Mouse (Mus musculus) megakaryocyte, embryonic 14.5 days (primary cell): ENCODE results near the gene Pank2. TPM values are rescaled to one million over a fixed set of nuclear protein-coding genes. Genes with fewer than 3 reads are reported as not detected.
"Not testable (repeated sequence)": the region's sequence is repeated elsewhere in the genome, so short reads cannot be mapped to it uniquely, and the experiment has no call there.

Source experiments
- H3K27me3 ChIP-seq: replicated peaks from 2 replicates; pipeline ENCODE3; 2012; ENCODE audit warnings: inconsistent platforms
- H3K36me3 ChIP-seq: replicated peaks from 2 replicates; pipeline ENCODE3; 2012; ENCODE audit warnings: low read length, inconsistent platforms, mixed read lengths
- H3K4me1 ChIP-seq: 2 replicates; pipeline ENCODE4 v1.6.1; 2012; ENCODE audit warnings: inconsistent platforms
- H3K4me3 ChIP-seq: replicated peaks from 2 replicates; pipeline ENCODE3; 2012; ENCODE audit warnings: moderate library complexity, mild to moderate bottlenecking, inconsistent platforms
- H3K9me3 ChIP-seq: 2 replicates; pipeline ENCODE4 v1.6.1; 2012; ENCODE audit warnings: inconsistent platforms
- FLI1 ChIP-seq: IDR thresholded peaks from 2 replicates; pipeline ENCODE4 v1.6.1; 2012; ENCODE audit warnings: low read length, inconsistent platforms, mixed read lengths
- GATA1 ChIP-seq: IDR thresholded peaks from 3 replicates; pipeline ENCODE4 v1.6.1; 2012; ENCODE audit warnings: mixed read lengths, low read length, inconsistent platforms, borderline replicate concordance
- polyA plus RNA-seq: library from polyadenylated mRNA; stranded (reverse); fragments of >175 nt; gene quantifications from 2 replicates; pipeline ENCODE4 v1.2.3, GENCODE M21; 2012; ENCODE audit warnings: low replicate concordance; ENCODE audit not compliant: insufficient read depth

Pank2 gene
- 8.5 and 15.6 TPM in 2 replicates for polyA plus RNA-seq

GRCm38 (mm10) chr2:131262213-131262672, at the start of gene Pank2:
Gene Pank2 (plus strand): TSS chr2:131262495.
- Histone ChIP-seq H3K4me1 (peaks cover 64% of the 10 kb centered on the region), H3K36me3 (peaks cover 14% of the 10 kb centered on the region), H3K9me3 (no peaks in the 10 kb centered on the region), H3K27me3 (no peaks in the 10 kb centered on the region), H3K4me3 (peak within 1 kb of the TSS; percentile 95)
- TF ChIP-seq GATA1 = no peak
- TF ChIP-seq FLI1 = no peak

DNA sequence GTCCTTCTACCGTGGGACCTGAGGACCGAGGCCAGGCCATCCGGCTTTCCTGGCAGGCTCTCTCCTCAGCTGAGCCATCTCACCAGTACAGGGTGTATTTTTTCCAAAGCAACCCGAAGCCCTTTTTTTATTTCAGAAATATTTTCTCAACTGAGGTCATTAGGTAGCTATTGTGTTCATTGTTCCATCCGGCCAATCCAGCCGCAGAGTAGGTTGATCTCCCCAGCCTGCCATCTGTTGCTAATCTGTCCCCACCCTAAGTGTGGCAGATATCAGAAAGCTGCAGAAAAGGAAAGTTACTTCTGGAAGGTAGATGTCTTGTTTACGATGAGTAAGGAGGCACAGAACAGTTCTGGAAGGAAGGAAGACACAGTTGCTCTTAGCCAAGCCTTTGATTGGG, 48.5 kb upstream of the Pank2 start:
- Histone ChIP-seq H3K4me1 (peaks cover 81% of the 10 kb centered on the region), H3K4me3 (no peak overlapping the region), H3K9me3 (no peaks in the 10 kb centered on the region), H3K27me3 (no peaks in the 10 kb centered on the region), H3K36me3 (peaks cover 32% of the 10 kb centered on the region)
- no peak for TF ChIP-seq FLI1
- no peak for TF ChIP-seq GATA1

GRCm38 (mm10) chr2:131215941-131216858, 46.1 kb upstream of the Pank2 start:
- Histone ChIP-seq H3K36me3 (peaks cover 32% of the 10 kb centered on the region), H3K4me1 (peaks cover 62% of the 10 kb centered on the region), H3K4me3 (no peak overlapping the region), H3K27me3 (no peaks in the 10 kb centered on the region), H3K9me3 (no peaks in the 10 kb centered on the region)
- TF ChIP-seq FLI1 = no peak

DNA sequence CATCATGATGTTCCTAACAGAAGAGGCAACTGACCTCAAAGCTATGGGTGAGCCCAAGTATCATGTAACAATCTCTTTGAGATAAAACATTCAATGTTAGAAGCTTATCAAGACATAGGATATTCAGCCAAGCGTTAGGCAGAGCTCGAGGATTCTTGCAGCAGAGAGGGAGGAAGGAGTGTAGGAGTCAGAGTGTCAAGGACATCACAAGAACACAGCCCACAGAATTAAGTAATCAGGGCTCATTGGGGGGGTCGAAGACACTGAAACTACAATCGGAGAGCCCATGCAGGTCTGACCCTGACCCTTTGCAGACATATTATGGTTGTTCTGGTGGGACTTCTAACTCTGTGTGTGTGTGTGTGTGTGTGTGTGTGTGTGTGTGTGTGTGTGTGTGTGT, 42.3 kb upstream of the Pank2 start:
- H3K36me3 ChIP-seq = peaks cover 3% of the 10 kb centered on the region
- no peak overlapping the region for H3K4me3 ChIP-seq
- no peak for TF ChIP-seq FLI1
- no peak for TF ChIP-seq GATA1
- no peaks in the 10 kb centered on the region for H3K27me3 ChIP-seq
- peaks cover 68% of the 10 kb centered on the region for H3K4me1 ChIP-seq
- peaks cover 3% of the 10 kb centered on the region; the same call in 1 of the 2 replicates for H3K9me3 ChIP-seq

DNA sequence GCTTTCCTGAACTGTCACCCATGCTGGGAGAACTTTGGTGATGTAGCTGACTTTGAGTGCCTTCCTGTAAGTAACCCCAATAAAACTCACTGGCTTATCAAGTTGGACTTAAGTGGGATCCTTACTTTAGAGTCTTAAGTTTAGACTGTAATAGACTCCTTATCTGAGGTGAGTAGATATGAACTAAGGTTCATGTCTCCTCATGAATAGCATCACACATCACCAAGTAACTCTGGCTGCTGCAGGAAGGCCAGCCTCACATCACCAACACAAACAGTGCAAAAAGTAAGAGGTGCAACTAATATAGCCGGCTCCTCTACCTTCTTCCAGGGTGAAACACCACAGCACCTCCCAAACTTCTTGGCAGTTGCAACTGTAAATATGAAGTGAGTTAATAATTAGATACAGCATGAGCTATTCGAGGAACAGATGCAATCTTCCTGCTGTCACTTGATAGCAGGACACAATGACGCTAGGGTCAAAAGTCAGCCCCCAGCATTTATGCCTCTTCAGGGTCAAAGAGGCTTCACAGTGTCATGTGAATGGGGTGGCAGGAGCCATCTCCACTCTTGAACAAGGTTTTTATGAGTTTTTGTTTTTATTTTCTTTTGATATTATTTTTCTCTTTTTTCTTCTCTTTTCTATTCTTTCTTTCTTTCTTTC, 40.3 kb upstream of the Pank2 start:
- no peaks in the 10 kb centered on the region for H3K27me3 ChIP-seq
- H3K4me3 ChIP-seq = peak overlapping the region; percentile 44
- no peak for TF ChIP-seq FLI1
- no peak for TF ChIP-seq GATA1
- H3K36me3 ChIP-seq = peaks cover 3% of the 10 kb centered on the region
- peaks cover 3% of the 10 kb centered on the region; the same call in 1 of the 2 replicates for H3K9me3 ChIP-seq
- peaks cover 70% of the 10 kb centered on the region for H3K4me1 ChIP-seq

GRCm38 (mm10) chr2:131222562-131222961, 39.7 kb upstream of the Pank2 start:
- H3K27me3 ChIP-seq = no peaks in the 10 kb centered on the region
- TF ChIP-seq FLI1 (no peak), GATA1 (no peak)
- peaks cover 3% of the 10 kb centered on the region; the same call in 1 of the 2 replicates for H3K9me3 ChIP-seq
- H3K36me3 ChIP-seq = peaks cover 3% of the 10 kb centered on the region
- peaks cover 70% of the 10 kb centered on the region for H3K4me1 ChIP-seq
- H3K4me3 ChIP-seq = peak overlapping the region; percentile 64

DNA sequence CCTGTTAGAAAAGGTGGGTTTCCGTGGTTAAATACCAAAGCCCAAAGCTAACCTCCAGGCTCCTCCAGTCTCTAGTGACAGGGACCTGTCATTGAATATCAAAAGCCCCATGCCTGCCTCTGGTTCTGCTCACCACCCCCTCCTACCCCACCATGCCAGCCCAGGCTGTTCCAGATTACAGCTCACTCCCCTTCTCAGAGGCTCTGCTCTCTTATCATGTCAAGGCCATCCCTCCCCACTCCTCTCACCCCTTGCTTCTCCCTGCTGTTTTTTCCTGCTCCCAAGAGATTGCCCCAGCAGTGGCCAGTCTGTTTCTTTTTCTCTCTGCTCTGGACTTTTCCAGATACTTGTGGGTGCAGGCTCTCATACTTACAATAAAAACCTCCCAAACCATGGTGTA, 38.7 kb upstream of the Pank2 start:
- Histone ChIP-seq H3K27me3 (no peaks in the 10 kb centered on the region), H3K36me3 (peaks cover 3% of the 10 kb centered on the region), H3K4me1 (peaks cover 61% of the 10 kb centered on the region), H3K4me3 (peak overlapping the region; percentile 76), H3K9me3 (peaks cover 3% of the 10 kb centered on the region; the same call in 1 of the 2 replicates)
- TF ChIP-seq GATA1 (no peak), FLI1 (no peak)

- peaks cover 3% of the 10 kb centered on the region for H3K36me3 ChIP-seq
- H3K9me3 ChIP-seq = peaks cover 3% of the 10 kb centered on the region; the same call in 1 of the 2 replicates
- H3K4me3 ChIP-seq = no peak overlapping the region
- TF ChIP-seq GATA1 = no peak
- TF ChIP-seq FLI1 = no peak
- no peaks in the 10 kb centered on the region for H3K27me3 ChIP-seq
- peaks cover 71% of the 10 kb centered on the region for H3K4me1 ChIP-seq
These were observed 37.1 kb upstream of the Pank2 start for GRCm38 (mm10) chr2:131225178-131225577.

GRCm38 (mm10) chr2:131226669-131227068, 35.6 kb upstream of the Pank2 start:
- H3K4me3 ChIP-seq = not testable (repeated sequence)
- H3K4me1 ChIP-seq = peaks cover 79% of the 10 kb centered on the region

GRCm38 (mm10) chr2:131227243-131227642, 35.1 kb upstream of the Pank2 start:
- H3K4me1 ChIP-seq = peaks cover 76% of the 10 kb centered on the region
- H3K9me3 ChIP-seq = no peaks in the 10 kb centered on the region
- no peaks in the 10 kb centered on the region for H3K27me3 ChIP-seq
- no peak for TF ChIP-seq FLI1
- no peak for TF ChIP-seq GATA1
- H3K4me3 ChIP-seq = no peak overlapping the region
- H3K36me3 ChIP-seq = no peaks in the 10 kb centered on the region

More at GRCm38 (mm10) chr2:131226669-131227068, 35.6 kb upstream of the Pank2 start:
- H3K27me3 ChIP-seq, H3K9me3 ChIP-seq, H3K36me3 ChIP-seq: not testable (repeated sequence)
